Mouse (Mus musculus) neural tube, embryonic 11.5 days (tissue): ENCODE data around the gene Tead1. TPM values are rescaled to one million over a fixed set of nuclear protein-coding genes. Genes with fewer than 3 reads are reported as not detected.

Source experiments
- ATAC-seq: fragments of 200-750 bp; cut with Nextera tagmentation; 2 replicates; pipeline ENCODE4 v1.8.0; 2017; ENCODE audit warnings: moderate number of reproducible peaks, mild to moderate bottlenecking, moderate TSS enrichment, moderate library complexity; ENCODE audit not compliant: insufficient read depth, low FRiP score, low TSS enrichment
- DNase-seq: peaks from one replicate; pipeline ENCODE4 v3.0.0-alpha.2; 2015; ENCODE audit warnings: low spot score
- H3K27ac ChIP-seq: fragments of 300-500 bp; sonication (generic); 2 replicates; pipeline ENCODE4 v1.5.1; 2014; ENCODE audit warnings: low read depth, mild to moderate bottlenecking, low read length
- H3K27me3 ChIP-seq: fragments of 300-500 bp; sonication (generic); 2 replicates; pipeline ENCODE4 v1.6.1; 2014; ENCODE audit warnings: mild to moderate bottlenecking, low read length, mixed read lengths; ENCODE audit not compliant: control insufficient read depth, insufficient read depth
- H3K36me3 ChIP-seq: fragments of 300-500 bp; sonication (generic); 2 replicates; pipeline ENCODE4 v1.6.1; 2014; ENCODE audit warnings: mild to moderate bottlenecking, low read length, moderate library complexity, mixed read lengths; ENCODE audit not compliant: control insufficient read depth, insufficient read depth
- H3K4me1 ChIP-seq: fragments of 300-500 bp; sonication (generic); 2 replicates; pipeline ENCODE4 v1.6.1; 2014; ENCODE audit warnings: low read length, mixed read lengths; ENCODE audit not compliant: control insufficient read depth, insufficient read depth
- H3K4me2 ChIP-seq: fragments of 300-500 bp; sonication (generic); 2 replicates; pipeline ENCODE4 v1.6.1; 2014; ENCODE audit warnings: low read depth, mild to moderate bottlenecking, moderate library complexity
- H3K4me3 ChIP-seq: fragments of 300-500 bp; sonication (generic); 2 replicates; pipeline ENCODE4 v1.5.1; 2014; ENCODE audit warnings: low read depth, low read length
- H3K9ac ChIP-seq: fragments of 300-500 bp; sonication (generic); 2 replicates; pipeline ENCODE4 v1.6.1; 2014; ENCODE audit warnings: mild to moderate bottlenecking, low read length
- H3K9me3 ChIP-seq: fragments of 300-500 bp; sonication (generic); 2 replicates; pipeline ENCODE4 v1.6.1; 2016; ENCODE audit warnings: low read length; ENCODE audit not compliant: control insufficient read depth
- WGBS: fragments of 180-500 bp; shearing (Covaris S2); extraction: QIAGEN DNeasy Blood & Tissue Kit; methylation state at CpG from one replicate; pipeline ENCODE4 v1.1.7; 2014; 5-methylcytosine and 5-hydroxymethylcytosine counted together
- polyA plus RNA-seq: library from polyadenylated mRNA; unstranded; fragments of >200 nt; fragmentation: Nextera tagmentation; extraction: Ambion mirVana; gene quantifications from 2 replicates; pipeline ENCODE4 v1.2.1, GENCODE M21; 2014

The Tead1 gene
- polyA plus RNA-seq, 1 experiment from 2014 or later: 13.2 TPM

GRCm38 (mm10) chr7:112797526-112798321, 118.6 kb downstream of the Tead1 start:
- H3K36me3 ChIP-seq: no peaks in the 10 kb centered on the region
- ATAC-seq (no peak), DNase-seq (no peak)
- H3K4me3 ChIP-seq: no peak overlapping the region
- H3K4me2 ChIP-seq: no peak overlapping the region
- H3K9ac ChIP-seq: no peak overlapping the region
- H3K27ac ChIP-seq: no peak overlapping the region
- H3K4me1 ChIP-seq: peaks cover 18% of the 10 kb centered on the region
- H3K9me3 ChIP-seq: no peaks in the 10 kb centered on the region
- no peaks in the 10 kb centered on the region for H3K27me3 ChIP-seq
- WGBS: 93% methylated on average over 8 of the region's 8 CpGs

GRCm38 (mm10) chr7:112801706-112802105, 122.6 kb downstream of the Tead1 start:
- 75% methylated on average over 8 of the region's 8 CpGs for WGBS
- Histone ChIP-seq H3K4me1 (peaks cover 13% of the 10 kb centered on the region; the same call in 1 of the 2 replicates), H3K9ac (no peak overlapping the region), H3K4me3 (no peak overlapping the region), H3K36me3 (no peaks in the 10 kb centered on the region), H3K27ac (no peak overlapping the region), H3K9me3 (no peaks in the 10 kb centered on the region), H3K27me3 (no peaks in the 10 kb centered on the region), H3K4me2 (no peak overlapping the region)
- no peak for ATAC-seq
- DNase-seq: no peak

GRCm38 (mm10) chr7:112806718-112807400, 127.7 kb downstream of the Tead1 start:
- Histone ChIP-seq H3K36me3 (no peaks in the 10 kb centered on the region), H3K27me3 (no peaks in the 10 kb centered on the region), H3K4me2 (peak overlapping the region; percentile 30), H3K9ac (no peak overlapping the region), H3K4me1 (peaks cover 31% of the 10 kb centered on the region), H3K4me3 (no peak overlapping the region), H3K27ac (peak overlapping the region; percentile 45), H3K9me3 (no peaks in the 10 kb centered on the region)
- ATAC-seq (peak; percentile 45; the same call in 1 of the 2 replicates), DNase-seq (no peak)
- 24% methylated on average over 2 of the region's 2 CpGs for WGBS

- Histone ChIP-seq H3K36me3 (no peaks in the 10 kb centered on the region), H3K9ac (no peak overlapping the region), H3K4me2 (peak overlapping the region; percentile 30), H3K27me3 (no peaks in the 10 kb centered on the region), H3K9me3 (no peaks in the 10 kb centered on the region), H3K4me3 (no peak overlapping the region), H3K27ac (peak overlapping the region; percentile 45), H3K4me1 (peaks cover 32% of the 10 kb centered on the region)
- ATAC-seq (peak; percentile 62; the same call in 1 of the 2 replicates), DNase-seq (peak; percentile 63)
- 0% methylated on average over 6 of the region's 6 CpGs for WGBS
Measured at GRCm38 (mm10) chr7:112807401-112807751, 128.3 kb downstream of the Tead1 start.

- DNase-seq: no peak
- Histone ChIP-seq H3K4me1 (peaks cover 26% of the 10 kb centered on the region), H3K36me3 (no peaks in the 10 kb centered on the region; the same call in 1 of the 2 replicates), H3K27me3 (no peaks in the 10 kb centered on the region), H3K4me3 (no peak overlapping the region), H3K9ac (no peak overlapping the region), H3K9me3 (no peaks in the 10 kb centered on the region), H3K4me2 (no peak overlapping the region), H3K27ac (no peak overlapping the region)
- ATAC-seq: no peak
- 41% methylated on average over 7 of the region's 7 CpGs for WGBS
Measured at GRCm38 (mm10) chr7:112810752-112811151, 131.6 kb downstream of the Tead1 start.

GRCm38 (mm10) chr7:112812037-112812775, 133.1 kb downstream of the Tead1 start:
- Histone ChIP-seq H3K27ac (no peak overlapping the region), H3K4me3 (no peak overlapping the region), H3K9me3 (no peaks in the 10 kb centered on the region), H3K36me3 (no peaks in the 10 kb centered on the region; the same call in 1 of the 2 replicates), H3K9ac (no peak overlapping the region), H3K27me3 (no peaks in the 10 kb centered on the region), H3K4me1 (peaks cover 18% of the 10 kb centered on the region), H3K4me2 (no peak overlapping the region)
- DNase-seq (no peak), ATAC-seq (no peak)
- 72% methylated on average over 10 of the region's 10 CpGs for WGBS

GRCm38 (mm10) chr7:112813163-112813562, 134.0 kb downstream of the Tead1 start:
- Histone ChIP-seq H3K4me1 (peaks cover 12% of the 10 kb centered on the region; the same call in 1 of the 2 replicates), H3K4me3 (no peak overlapping the region), H3K36me3 (no peaks in the 10 kb centered on the region; the same call in 1 of the 2 replicates), H3K4me2 (no peak overlapping the region), H3K9ac (no peak overlapping the region), H3K9me3 (no peaks in the 10 kb centered on the region), H3K27ac (no peak overlapping the region), H3K27me3 (no peaks in the 10 kb centered on the region)
- DNase-seq (no peak), ATAC-seq (no peak)
- 95% methylated on average over 7 of the region's 7 CpGs for WGBS

GRCm38 (mm10) chr7:112813731-112814306, 134.7 kb downstream of the Tead1 start:
- ATAC-seq (no peak), DNase-seq (no peak)
- Histone ChIP-seq H3K27me3 (no peaks in the 10 kb centered on the region), H3K9ac (no peak overlapping the region), H3K36me3 (no peaks in the 10 kb centered on the region; the same call in 1 of the 2 replicates), H3K27ac (no peak overlapping the region), H3K4me2 (no peak overlapping the region), H3K9me3 (no peaks in the 10 kb centered on the region), H3K4me1 (peaks cover 12% of the 10 kb centered on the region; the same call in 1 of the 2 replicates), H3K4me3 (no peak overlapping the region)
- WGBS: 90% methylated on average over 8 of the region's 8 CpGs
